Mouse (Mus musculus): ENCODE results near the gene Kynu. TPM values are rescaled to one million over a fixed set of nuclear protein-coding genes. Genes with fewer than 3 reads are reported as not detected.

Gene Kynu
- 1 to 10 TPM in 1 of 2 experiments, under 1 TPM in 1; 0.56 to 1.9 TPM for polyA plus RNA-seq (2017; shearing (Covaris generic))

GRCm38 (mm10) chr2:43555062-43555888 is at the start of gene Kynu:
Kynu (plus strand) TSS chr2:43555329.

Other genes starting within 250 kb of the Kynu start
- gene Arhgap15, start 193.5 kb downstream of the Kynu start, polyA plus RNA-seq (2017; shearing (Covaris generic)): 100 to 1,000 TPM; 282 to 457 TPM

Data from activated CD4-positive, CD25-positive, alpha-beta regulatory T cell (primary cell).